Mouse (Mus musculus): ENCODE data around the gene Mptx2.
"Not testable (repeated sequence)": the region's sequence is repeated elsewhere in the genome, so short reads cannot be mapped to it uniquely, and the experiment has no call there.

Gene Mptx2

DNA sequence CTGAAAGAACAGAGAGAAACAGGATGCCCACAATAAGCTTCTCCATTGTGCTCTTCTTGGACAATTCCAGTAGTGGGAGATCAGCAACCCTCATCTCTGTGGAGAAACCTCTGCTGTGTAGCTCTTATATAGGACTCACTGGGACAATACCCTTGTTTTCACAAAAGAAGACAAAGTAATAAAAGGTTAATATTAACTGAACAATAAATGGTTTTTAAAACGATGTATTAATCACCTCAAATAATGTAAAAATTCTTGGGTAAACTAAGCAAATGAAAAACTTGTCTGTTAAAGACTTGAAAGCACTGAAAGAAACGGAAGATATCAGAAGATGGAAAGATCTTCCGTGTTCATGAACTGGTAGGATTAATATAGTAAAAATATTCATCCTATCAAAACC, at the start of gene Mptx2:
Gene Mptx2, minus strand, starts transcription at position 101 of the 400 bp plus-strand sequence.
- ATAC-seq (ENCODE audit: low TSS enrichment), result no peak

- ATAC-seq (ENCODE audit: low TSS enrichment), result no peak
Measured at GRCm38 (mm10) chr1:173326552-173326951, 49.0 kb upstream of the Mptx2 start.

GRCm38 (mm10) chr1:173325395-173325794, 47.8 kb upstream of the Mptx2 start:
- ATAC-seq (ENCODE audit: low TSS enrichment), result no peak

DNA sequence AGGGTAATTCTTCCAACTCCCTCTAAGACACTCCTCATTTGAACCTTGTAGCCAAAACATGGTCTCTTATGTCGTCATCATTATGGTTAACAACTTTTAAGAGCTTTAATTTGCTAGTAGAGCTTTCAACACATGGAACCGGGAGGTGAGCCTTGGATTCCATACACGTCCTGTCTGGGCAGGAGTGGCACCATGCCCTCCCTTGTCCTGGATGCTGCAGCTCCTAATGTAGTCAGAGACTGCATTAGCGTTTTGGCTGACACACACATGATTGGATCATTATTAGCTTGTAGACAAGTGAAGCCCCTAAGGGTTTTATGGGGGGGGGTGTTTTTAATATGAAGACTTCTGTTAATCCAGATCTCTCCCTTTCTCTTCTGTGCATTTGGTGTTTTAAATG, 47.4 kb upstream of the Mptx2 start:
- no peak for ATAC-seq (ENCODE audit: low TSS enrichment)

GRCm38 (mm10) chr1:173323839-173324585, 46.4 kb upstream of the Mptx2 start:
- no peak for ATAC-seq (ENCODE audit: low TSS enrichment)

DNA sequence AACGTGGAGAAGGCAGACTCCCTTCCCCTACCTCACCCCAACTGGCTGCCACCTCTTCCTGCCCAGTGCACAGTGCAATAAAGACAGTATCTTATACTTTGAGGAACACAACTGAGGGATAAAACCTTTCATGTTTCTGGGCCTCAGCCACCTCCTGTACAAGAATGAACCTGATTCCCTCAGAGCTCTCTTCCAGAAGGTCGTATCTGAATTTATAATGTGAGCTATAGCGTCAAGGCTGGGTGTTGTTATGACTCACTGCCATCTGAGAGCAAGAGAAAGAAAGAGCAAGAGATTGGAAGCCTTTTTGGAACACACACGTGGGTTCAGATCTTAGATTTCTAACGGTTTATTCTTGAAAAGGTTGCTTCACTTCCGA, 44.7 kb upstream of the Mptx2 start:
- peak; percentile 92 for ATAC-seq (ENCODE audit: low TSS enrichment)

GRCm38 (mm10) chr1:173321593-173322248, 44.1 kb upstream of the Mptx2 start:
- peak; percentile 25 for ATAC-seq (ENCODE audit: low TSS enrichment)

- no peak for ATAC-seq (ENCODE audit: low TSS enrichment)
Measured at GRCm38 (mm10) chr1:173317925-173318477, 40.4 kb upstream of the Mptx2 start.

- ATAC-seq (ENCODE audit: low TSS enrichment), result no peak
Measured at GRCm38 (mm10) chr1:173315725-173316124, 38.1 kb upstream of the Mptx2 start.

DNA sequence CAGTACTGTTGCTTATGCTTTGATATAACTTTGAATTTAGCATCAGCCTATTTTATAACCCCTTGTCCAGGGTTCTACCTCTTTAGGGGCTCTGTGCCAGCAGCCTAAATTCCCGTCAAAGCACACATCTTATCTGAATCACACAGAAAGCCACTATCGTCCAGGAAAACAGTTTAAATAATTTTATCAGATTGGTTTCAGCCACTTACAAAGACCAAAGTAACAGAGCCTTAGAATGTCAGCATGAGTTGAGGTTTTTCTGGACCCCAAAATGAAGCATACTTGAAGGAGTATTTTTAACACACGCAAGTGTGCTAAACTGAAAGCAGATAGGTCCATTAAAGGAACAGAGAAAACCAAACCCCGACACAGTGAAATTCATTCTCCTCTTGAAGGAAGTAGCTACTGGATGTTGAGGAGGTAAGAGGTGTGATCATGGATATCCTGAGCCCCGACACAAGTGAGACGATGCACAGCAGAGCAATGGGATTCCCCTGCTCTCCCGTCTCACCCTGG, 36.0 kb upstream of the Mptx2 start:
- ATAC-seq (ENCODE audit: low TSS enrichment), result not testable (repeated sequence)

DNA sequence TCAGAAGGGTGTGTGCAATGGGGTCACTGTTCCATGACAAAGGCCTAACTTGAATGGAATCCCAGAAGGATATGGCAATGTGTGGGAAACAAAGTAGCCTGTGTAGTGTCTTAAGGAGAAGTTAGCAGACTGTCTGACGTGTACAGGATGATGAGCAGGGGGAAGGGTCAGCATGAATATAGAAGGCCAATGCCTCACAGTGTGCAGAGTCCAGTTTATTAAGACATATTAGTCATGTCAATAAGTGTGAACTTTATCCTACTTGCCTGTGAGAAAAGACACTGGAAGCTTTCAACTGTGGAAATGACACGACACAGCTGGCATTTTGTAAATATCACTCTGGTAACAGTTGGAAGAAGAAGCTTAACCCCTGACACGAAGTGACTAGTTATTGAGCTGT, 25.2 kb upstream of the Mptx2 start:
- ATAC-seq (ENCODE audit: low TSS enrichment), result not testable (repeated sequence)

DNA sequence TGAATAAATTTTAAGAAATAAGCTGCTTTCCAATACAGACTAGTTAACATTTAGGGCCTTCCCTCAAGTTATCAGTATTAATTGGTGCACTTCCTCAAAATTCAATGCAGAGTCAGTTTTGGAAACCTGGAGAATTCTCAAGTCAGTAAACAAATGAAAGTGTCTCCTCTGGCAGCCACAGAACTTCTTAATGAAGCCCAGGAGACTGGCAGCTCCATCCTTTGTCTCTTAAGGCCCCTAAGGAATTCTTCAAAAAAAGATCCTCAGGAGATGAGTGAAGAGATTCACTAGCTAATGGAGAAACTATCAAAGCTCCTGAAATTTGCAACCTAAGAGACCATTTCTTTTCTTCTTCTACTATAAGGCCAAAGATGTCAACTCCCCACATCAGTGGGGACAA, 11.9 kb downstream of the Mptx2 start, which contains the start of gene Olfr418:
Gene Olfr418, plus strand, starts transcription at position 301 of the 400 bp plus-strand sequence.
- ATAC-seq (ENCODE audit: low TSS enrichment), result no peak

DNA sequence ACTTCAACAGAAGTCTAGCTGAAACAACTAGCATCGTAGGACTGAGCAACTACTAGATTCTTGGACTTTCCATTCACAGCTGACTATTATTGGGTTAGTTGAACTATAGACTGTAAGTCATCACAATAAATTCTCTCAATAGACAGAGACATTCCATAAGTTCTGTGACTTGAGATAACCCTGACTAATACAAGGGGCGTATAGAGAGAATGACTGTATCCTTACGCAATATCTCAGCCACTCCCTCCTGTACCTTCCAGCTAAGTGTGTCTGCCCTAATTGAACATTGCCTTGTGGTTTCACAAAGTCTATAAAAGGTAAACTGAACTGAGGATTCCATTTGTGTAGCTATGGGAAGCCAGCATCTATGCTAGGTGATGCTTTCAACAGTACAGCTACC, 27.7 kb downstream of the Mptx2 start:
- ATAC-seq (ENCODE audit: low TSS enrichment), result no peak

DNA sequence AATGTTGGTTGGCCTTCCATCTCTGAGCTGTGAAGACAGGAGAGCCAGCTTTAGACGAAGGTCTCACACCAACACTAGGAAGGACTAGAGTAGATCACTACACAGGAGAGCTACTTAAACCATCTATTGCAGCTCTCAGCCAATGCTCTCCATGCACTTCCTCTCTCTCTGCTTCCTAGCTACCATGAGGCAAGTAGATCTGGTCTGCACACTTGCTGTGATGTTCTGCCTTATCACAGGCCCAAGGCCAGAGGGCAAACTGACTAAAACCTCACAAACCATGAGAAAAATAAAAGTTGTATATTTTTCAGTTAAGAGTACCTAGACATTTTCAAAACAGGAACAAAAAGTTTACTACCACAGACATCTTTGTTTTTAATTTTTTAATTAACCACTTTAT, 40.6 kb downstream of the Mptx2 start:
- not testable (repeated sequence) for ATAC-seq (ENCODE audit: low TSS enrichment)

DNA sequence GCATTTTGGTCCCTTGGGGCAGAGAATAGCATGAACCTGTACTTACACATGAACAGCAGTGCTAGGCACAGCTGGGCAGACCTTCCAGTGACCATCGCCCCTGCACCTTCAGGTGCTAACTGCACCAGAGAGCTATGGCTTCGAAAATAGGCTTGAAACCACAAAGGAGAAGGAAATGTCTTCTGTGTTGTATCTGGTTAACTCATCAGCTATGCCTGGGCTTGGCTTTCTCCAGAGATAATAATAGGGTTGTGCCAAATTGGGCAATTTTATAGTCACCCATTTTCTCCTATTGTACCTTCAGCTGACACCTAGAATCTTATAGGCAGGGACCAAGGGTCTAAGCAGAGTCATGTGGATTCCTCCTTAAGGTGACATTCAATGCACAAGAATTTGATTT, 50.5 kb downstream of the Mptx2 start, which contains the start of gene Fcer1a:
Gene Fcer1a, minus strand, starts transcription at position 134 of the 400 bp plus-strand sequence.
- no peak for ATAC-seq (ENCODE audit: low TSS enrichment)
